Mouse (Mus musculus) adrenal gland, postnatal 4 days (tissue): ENCODE measurements around the gene Ddx39. TPM values are rescaled to one million over a fixed set of nuclear protein-coding genes. Genes with fewer than 3 reads are reported as not detected.

ENCODE experiments used
- DNase-seq, 2 experiments: peaks; one replicate each; pipeline ENCODE4 v3.0.0; 2021 to 2022; ENCODE audit warnings: low spot score in 2 of 2, mixed read lengths in 2 of 2
- total RNA-seq, 2 experiments: library from RNA; stranded (reverse); gene quantifications; 2 replicates each; pipeline ENCODE4 v1.2.3; 2021

Ddx39 gene
- total RNA-seq, 2 experiments from 2014 or later = 41.5 to 42.2 TPM

- DNase-seq = peak; percentile 60 to 74
These were observed 16.1 kb upstream of the Ddx39 start, which contains the start of gene Pkn1 for GRCm38 (mm10) chr8:83698661-83699453. Pkn1 (minus strand) TSS chr8:83699179.

- no peak for DNase-seq
These were observed 15.4 kb upstream of the Ddx39 start for GRCm38 (mm10) chr8:83699566-83699965.

GRCm38 (mm10) chr8:83700423-83701085, 14.4 kb upstream of the Ddx39 start:
- DNase-seq = no peak

- no peak for DNase-seq
These were observed 11.6 kb upstream of the Ddx39 start for GRCm38 (mm10) chr8:83703426-83703825.

GRCm38 (mm10) chr8:83706411-83706810, 8.6 kb upstream of the Ddx39 start:
- no peak for DNase-seq

- no peak for DNase-seq
These were observed 7.4 kb upstream of the Ddx39 start for GRCm38 (mm10) chr8:83707554-83707953.

GRCm38 (mm10) chr8:83714676-83715030, 324 bp upstream of the Ddx39 start:
- DNase-seq = no peak

GRCm38 (mm10) chr8:83715771-83716170, 794 bp downstream of the Ddx39 start:
- no peak for DNase-seq

- DNase-seq = no peak
These were observed 1.6 kb downstream of the Ddx39 start for GRCm38 (mm10) chr8:83716563-83716962.

- no peak for DNase-seq
These were observed 4.1 kb downstream of the Ddx39 start for GRCm38 (mm10) chr8:83719048-83719447.

- no peak for DNase-seq
These were observed 4.7 kb downstream of the Ddx39 start for GRCm38 (mm10) chr8:83719693-83720092.

- no peak for DNase-seq
These were observed 6.5 kb downstream of the Ddx39 start for GRCm38 (mm10) chr8:83721405-83722025.

- no peak for DNase-seq
These were observed 7.7 kb downstream of the Ddx39 start for GRCm38 (mm10) chr8:83722631-83723030.

- no peak for DNase-seq
These were observed 8.6 kb downstream of the Ddx39 start for GRCm38 (mm10) chr8:83723447-83724083.

GRCm38 (mm10) chr8:83724697-83725482, 9.9 kb downstream of the Ddx39 start:
- peak; percentile 78 to 85 for DNase-seq

- no peak for DNase-seq
These were observed 10.6 kb downstream of the Ddx39 start for GRCm38 (mm10) chr8:83725521-83726102.

GRCm38 (mm10) chr8:83729009-83729807, 14.2 kb downstream of the Ddx39 start:
- no peak for DNase-seq

GRCm38 (mm10) chr8:83731906-83732305, 16.9 kb downstream of the Ddx39 start:
- DNase-seq = no peak

GRCm38 (mm10) chr8:83732919-83733318, 17.9 kb downstream of the Ddx39 start:
- no peak for DNase-seq

GRCm38 (mm10) chr8:83736681-83737080, 21.7 kb downstream of the Ddx39 start:
- DNase-seq = no peak
